Mouse (Mus musculus): ENCODE data around the gene Btbd10. TPM values are rescaled to one million over a fixed set of nuclear protein-coding genes. Genes with fewer than 3 reads are reported as not detected.

Btbd10 gene
- polyA plus RNA-seq, 1 experiment: 2.9 TPM

DNA sequence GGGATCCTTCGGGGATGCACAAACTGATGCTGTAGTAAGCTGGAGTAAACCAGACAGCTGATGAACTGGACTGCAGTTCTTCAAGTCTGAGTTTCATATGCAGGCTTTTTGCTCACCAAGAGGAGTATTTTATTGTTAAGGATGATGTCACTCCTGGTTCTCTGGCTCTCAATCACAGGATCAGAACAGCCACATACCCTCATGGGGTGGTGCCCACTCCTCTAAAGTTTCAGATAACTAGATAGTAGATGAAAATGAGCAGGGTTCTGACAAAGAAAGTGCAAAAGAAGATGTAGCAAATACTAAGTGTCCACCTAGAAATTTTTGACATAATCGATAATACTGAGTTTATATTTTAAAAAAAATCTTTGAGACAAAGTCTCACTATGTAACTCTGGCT lies 19.3 kb upstream of the Btbd10 start, which contains the start of gene Pth:
Pth (minus strand) TSS at position 101 of the 400 bp plus-strand sequence.
- H3K27me3 ChIP-seq (ENCODE audit: control insufficient read depth, insufficient read depth, low read length): peaks cover 2% of the 10 kb centered on the region; the same call in 1 of the 2 replicates
- H3K4me1 ChIP-seq (ENCODE audit: control insufficient read depth, insufficient read depth, insufficient read length, low read length): no peaks in the 10 kb centered on the region
- no peak for TF ChIP-seq POLR2A (IDR thresholded peaks at IDR 0.05; ENCODE audit: low read depth, low read length)
- TF ChIP-seq CTCF (IDR thresholded peaks at IDR 0.05; ENCODE audit: extremely low read depth, insufficient read length, insufficient replicate concordance, low read depth, low read length): no peak
- WGBS: 90% methylated on average over 2 of the region's 2 CpGs
- H3K4me3 ChIP-seq (ENCODE audit: low read depth, low read length): no peak within 1 kb of the TSS
- no peaks in the 10 kb centered on the region for H3K36me3 ChIP-seq (ENCODE audit: control insufficient read depth, insufficient read depth, low read length)
- H3K27ac ChIP-seq (ENCODE audit: insufficient read depth, low read depth, low read length): no peak within 1 kb of the TSS

DNA sequence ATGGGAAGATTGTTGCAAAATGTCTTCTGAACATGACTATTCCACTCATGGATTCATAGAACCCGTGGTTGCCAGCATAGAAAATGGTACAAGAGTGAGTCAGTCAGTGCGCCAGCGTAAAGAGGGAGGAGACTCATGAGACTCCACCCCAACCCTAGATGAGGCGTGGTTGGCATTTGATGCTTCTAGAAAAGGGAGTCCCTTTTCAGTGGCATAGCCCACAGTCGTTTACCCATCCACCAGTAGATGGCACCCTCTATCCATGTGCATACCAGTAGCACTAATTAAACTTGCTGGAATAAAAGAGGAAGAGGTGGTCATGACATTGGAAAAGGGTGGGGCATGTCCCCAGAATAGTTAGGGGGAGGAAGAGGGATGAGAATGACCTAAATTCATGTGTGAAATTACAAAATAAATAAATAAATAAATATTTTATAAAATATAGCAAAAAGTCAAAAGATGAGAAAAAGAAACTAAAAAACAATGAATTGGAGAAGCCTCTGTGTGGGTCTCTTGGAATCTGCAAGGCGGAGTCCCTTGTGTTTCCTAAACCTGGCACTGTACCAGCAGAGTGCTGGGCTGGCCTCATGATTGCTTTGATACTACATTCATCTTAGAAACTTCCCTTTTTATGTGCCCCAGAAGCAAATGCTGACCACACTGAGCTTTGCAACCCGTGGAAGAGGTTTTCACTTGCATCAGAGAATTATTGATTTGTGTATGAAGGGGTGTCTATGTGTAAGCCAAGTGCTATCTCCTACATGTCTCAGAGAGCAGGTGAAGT lies 8.9 kb upstream of the Btbd10 start:
- Histone ChIP-seq H3K36me3 (ENCODE audit: control insufficient read depth, insufficient read depth, low read length) (no peaks in the 10 kb centered on the region), H3K4me3 (ENCODE audit: low read depth, low read length) (no peak overlapping the region), H3K27me3 (ENCODE audit: control insufficient read depth, insufficient read depth, low read length) (no peaks in the 10 kb centered on the region), H3K27ac (ENCODE audit: insufficient read depth, low read depth, low read length) (no peak overlapping the region), H3K4me1 (ENCODE audit: control insufficient read depth, insufficient read depth, insufficient read length, low read length) (no peaks in the 10 kb centered on the region)
- TF ChIP-seq CTCF (IDR thresholded peaks at IDR 0.05; ENCODE audit: extremely low read depth, insufficient read length, insufficient replicate concordance, low read depth, low read length) (no peak), POLR2A (IDR thresholded peaks at IDR 0.05; ENCODE audit: low read depth, low read length) (no peak)
- 9% methylated on average over 7 of the region's 7 CpGs for WGBS

DNA sequence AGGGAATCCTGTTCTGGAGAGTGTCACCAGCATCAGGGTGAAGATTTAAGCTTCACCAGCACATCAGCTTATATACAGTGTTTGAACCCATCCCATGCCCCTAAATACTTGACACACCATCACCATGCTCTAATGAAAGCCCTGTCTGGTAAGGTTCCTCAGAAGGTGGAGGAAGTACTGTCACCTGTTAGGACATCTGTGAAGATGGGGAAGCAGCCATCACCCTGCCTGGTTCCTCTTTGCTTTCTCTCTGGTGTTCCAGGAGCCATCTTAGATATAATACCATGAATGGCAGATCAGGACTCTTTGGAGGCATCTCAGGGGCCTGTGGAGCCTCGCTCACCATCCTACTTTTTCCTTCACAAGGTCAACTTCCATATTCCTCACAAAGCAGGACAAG lies 3.5 kb upstream of the Btbd10 start:
- H3K27ac ChIP-seq (ENCODE audit: insufficient read depth, low read depth, low read length): no peak overlapping the region
- H3K4me3 ChIP-seq (ENCODE audit: low read depth, low read length): no peak overlapping the region
- 89% methylated on average over 1 of the region's 1 CpGs for WGBS
- H3K4me1 ChIP-seq (ENCODE audit: control insufficient read depth, insufficient read depth, insufficient read length, low read length): 0 out of 2 replicates have a peak, but pooled peaks cover 2% of the 10 kb centered on the region
- H3K36me3 ChIP-seq (ENCODE audit: control insufficient read depth, insufficient read depth, low read length): no peaks in the 10 kb centered on the region
- TF ChIP-seq CTCF (IDR thresholded peaks at IDR 0.05; ENCODE audit: extremely low read depth, insufficient read length, insufficient replicate concordance, low read depth, low read length): no peak
- no peak for TF ChIP-seq POLR2A (IDR thresholded peaks at IDR 0.05; ENCODE audit: low read depth, low read length)
- H3K27me3 ChIP-seq (ENCODE audit: control insufficient read depth, insufficient read depth, low read length): no peaks in the 10 kb centered on the region

DNA sequence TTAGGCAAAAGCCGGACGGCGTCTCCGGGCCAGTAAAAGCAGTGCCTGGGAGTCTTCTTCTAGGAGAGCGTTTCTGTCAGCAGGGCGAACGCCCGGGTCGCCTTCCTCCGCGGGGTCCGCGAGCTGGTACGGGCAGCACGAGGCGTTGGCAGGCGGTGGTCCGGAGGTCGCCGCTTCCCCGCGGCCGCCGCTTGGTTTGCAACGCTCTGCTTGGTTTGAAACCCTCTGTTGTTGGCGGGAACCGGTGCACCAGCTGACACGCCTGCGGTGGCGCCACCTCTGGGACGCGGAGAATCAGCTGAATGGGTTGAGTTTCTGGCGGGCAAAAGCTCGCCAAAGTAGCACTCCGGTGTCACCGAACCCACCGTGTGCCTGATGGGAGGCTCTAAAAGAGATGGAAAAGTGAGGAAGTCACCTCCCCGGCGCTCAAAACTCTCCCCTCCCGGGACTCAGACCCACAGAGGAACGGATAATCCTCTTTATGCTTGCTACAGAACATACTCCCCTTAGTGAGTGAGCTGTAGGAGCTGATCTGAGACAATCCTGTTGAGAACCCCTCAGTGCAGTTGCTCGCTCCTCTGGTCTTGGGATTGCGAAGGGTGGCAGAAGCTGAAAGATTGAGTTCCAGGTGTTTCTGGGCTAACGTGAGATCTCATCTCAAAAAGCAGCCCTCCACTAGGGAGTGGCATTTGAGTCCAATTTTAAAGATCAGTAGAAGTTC lies 588 bp upstream of the Btbd10 start:
- whole genome bisulfite sequencing: under 1% methylated on average over 44 of the region's 44 CpGs
- TF ChIP-seq CTCF (IDR thresholded peaks at IDR 0.05; ENCODE audit: extremely low read depth, insufficient read length, insufficient replicate concordance, low read depth, low read length) (no peak), POLR2A (IDR thresholded peaks at IDR 0.05; ENCODE audit: low read depth, low read length) (0 out of 2 replicates have a peak, but pooled peaks have one; percentile 1)
- H3K4me1 ChIP-seq (ENCODE audit: control insufficient read depth, insufficient read depth, insufficient read length, low read length): 0 out of 2 replicates have a peak, but pooled peaks cover 2% of the 10 kb centered on the region
- H3K4me3 ChIP-seq (ENCODE audit: low read depth, low read length): peak overlapping the region; percentile 85
- H3K27ac ChIP-seq (ENCODE audit: insufficient read depth, low read depth, low read length): 0 out of 2 replicates have a peak overlapping the region, but pooled peaks have one; percentile 3
- H3K36me3 ChIP-seq (ENCODE audit: control insufficient read depth, insufficient read depth, low read length): no peaks in the 10 kb centered on the region; the same call in 1 of the 2 replicates
- H3K27me3 ChIP-seq (ENCODE audit: control insufficient read depth, insufficient read depth, low read length): no peaks in the 10 kb centered on the region

GRCm38 (mm10) chr7:113367440-113367839 lies 1.8 kb downstream of the Btbd10 start:
- Histone ChIP-seq H3K36me3 (ENCODE audit: control insufficient read depth, insufficient read depth, low read length) (no peaks in the 10 kb centered on the region; the same call in 1 of the 2 replicates), H3K4me3 (ENCODE audit: low read depth, low read length) (no peak overlapping the region), H3K27ac (ENCODE audit: insufficient read depth, low read depth, low read length) (no peak overlapping the region), H3K27me3 (ENCODE audit: control insufficient read depth, insufficient read depth, low read length) (no peaks in the 10 kb centered on the region), H3K4me1 (ENCODE audit: control insufficient read depth, insufficient read depth, insufficient read length, low read length) (0 out of 2 replicates have a peak, but pooled peaks cover 2% of the 10 kb centered on the region)
- WGBS: 93% methylated on average over 4 of the region's 4 CpGs
- no peak for TF ChIP-seq CTCF (IDR thresholded peaks at IDR 0.05; ENCODE audit: extremely low read depth, insufficient read length, insufficient replicate concordance, low read depth, low read length)
- TF ChIP-seq POLR2A (IDR thresholded peaks at IDR 0.05; ENCODE audit: low read depth, low read length): no peak

- TF ChIP-seq CTCF (IDR thresholded peaks at IDR 0.05; ENCODE audit: extremely low read depth, insufficient read length, insufficient replicate concordance, low read depth, low read length) (no peak), POLR2A (IDR thresholded peaks at IDR 0.05; ENCODE audit: low read depth, low read length) (no peak)
- H3K27ac ChIP-seq (ENCODE audit: insufficient read depth, low read depth, low read length): no peak overlapping the region
- H3K4me3 ChIP-seq (ENCODE audit: low read depth, low read length): no peak overlapping the region
- no peaks in the 10 kb centered on the region for H3K36me3 ChIP-seq (ENCODE audit: control insufficient read depth, insufficient read depth, low read length)
- WGBS: 33% methylated on average over 1 of the region's 1 CpGs
- H3K27me3 ChIP-seq (ENCODE audit: control insufficient read depth, insufficient read depth, low read length): no peaks in the 10 kb centered on the region
- H3K4me1 ChIP-seq (ENCODE audit: control insufficient read depth, insufficient read depth, insufficient read length, low read length): no peaks in the 10 kb centered on the region
Observed at GRCm38 (mm10) chr7:113349089-113349488, 20.1 kb downstream of the Btbd10 start.

DNA sequence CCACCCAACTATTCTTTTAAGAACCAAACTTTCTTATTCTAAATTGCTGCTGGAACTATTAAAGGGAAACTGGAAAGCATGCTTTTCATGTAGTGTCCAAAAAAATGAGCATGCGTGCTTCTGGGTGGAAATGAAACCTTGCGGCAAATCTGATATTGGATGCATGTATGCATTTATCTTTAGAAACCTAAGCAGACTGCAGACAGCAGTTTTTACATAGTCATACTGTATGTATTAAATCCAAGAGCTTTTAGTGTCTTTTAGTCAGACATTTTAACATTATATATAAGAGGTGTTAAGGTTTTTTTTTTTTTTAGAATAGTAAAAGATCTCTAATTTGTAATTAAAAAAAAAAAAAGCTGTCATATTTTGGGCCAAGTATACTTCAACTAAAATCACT lies 21.5 kb downstream of the Btbd10 start:
- 88% methylated on average over 2 of the region's 2 CpGs for WGBS
- H3K4me3 ChIP-seq (ENCODE audit: low read depth, low read length): no peak overlapping the region

More for the DNA sequence above, 21.5 kb downstream of the Btbd10 start:
- Histone ChIP-seq H3K27ac (ENCODE audit: insufficient read depth, low read depth, low read length) (no peak overlapping the region), H3K27me3 (ENCODE audit: control insufficient read depth, insufficient read depth, low read length) (no peaks in the 10 kb centered on the region), H3K36me3 (ENCODE audit: control insufficient read depth, insufficient read depth, low read length) (no peaks in the 10 kb centered on the region), H3K4me1 (ENCODE audit: control insufficient read depth, insufficient read depth, insufficient read length, low read length) (no peaks in the 10 kb centered on the region)
- no peak for TF ChIP-seq POLR2A (IDR thresholded peaks at IDR 0.05; ENCODE audit: low read depth, low read length)
- no peak for TF ChIP-seq CTCF (IDR thresholded peaks at IDR 0.05; ENCODE audit: extremely low read depth, insufficient read length, insufficient replicate concordance, low read depth, low read length)
